Mouse (Mus musculus): ENCODE data around the gene Mrpl18.
"Not testable (repeated sequence)": the region's sequence is repeated elsewhere in the genome, so short reads cannot be mapped to it uniquely, and the experiment has no call there.

The Mrpl18 gene

DNA sequence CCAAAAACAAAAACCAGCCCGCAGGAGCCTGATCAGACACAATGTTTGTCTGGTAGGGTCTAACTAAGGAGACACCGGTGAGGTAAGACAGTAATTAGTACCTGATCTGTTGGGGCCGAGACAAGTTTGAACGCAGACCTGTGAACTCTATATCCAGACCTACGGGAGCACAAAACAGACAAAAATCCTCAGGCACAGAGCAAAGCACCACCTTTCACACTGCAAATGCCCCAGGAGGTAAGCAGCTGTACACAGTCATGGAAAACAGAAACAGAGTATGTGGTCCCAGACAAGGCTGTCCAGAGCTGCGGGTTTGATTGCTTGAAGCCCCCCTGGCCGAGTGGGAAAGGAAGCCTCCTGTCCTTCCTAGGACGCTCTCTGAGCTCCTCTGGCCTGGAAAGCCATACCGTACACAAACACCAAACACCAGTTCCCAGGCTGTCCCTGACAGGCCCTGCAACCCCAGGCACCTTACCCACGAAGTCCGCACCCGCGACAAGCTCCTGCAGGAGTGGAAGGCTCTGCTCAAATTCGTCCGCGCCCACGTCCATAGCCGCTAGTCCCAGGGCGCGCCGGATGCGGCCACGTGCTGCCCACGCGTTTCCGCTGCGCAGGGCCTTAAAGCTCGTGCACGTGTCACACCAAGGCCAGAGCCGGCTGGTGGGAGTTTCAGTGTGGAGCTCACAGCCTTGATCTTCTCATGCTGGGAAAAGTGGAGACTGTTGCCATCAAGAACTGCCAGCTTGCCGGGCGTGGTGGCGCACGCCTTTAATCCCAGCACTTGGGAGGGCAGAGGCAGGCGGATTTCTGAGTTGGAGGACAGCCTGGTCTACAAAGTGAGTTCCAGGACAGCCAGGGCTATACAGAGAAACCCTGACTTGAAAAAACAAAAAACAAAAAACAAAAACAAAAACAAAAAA lies 6.5 kb downstream of the Mrpl18 start, which contains the start of gene Pnldc1:
Gene Pnldc1, minus strand, starts transcription at position 870 of the 920 bp plus-strand sequence.
- peak; percentile 84 for DNase-seq

DNA sequence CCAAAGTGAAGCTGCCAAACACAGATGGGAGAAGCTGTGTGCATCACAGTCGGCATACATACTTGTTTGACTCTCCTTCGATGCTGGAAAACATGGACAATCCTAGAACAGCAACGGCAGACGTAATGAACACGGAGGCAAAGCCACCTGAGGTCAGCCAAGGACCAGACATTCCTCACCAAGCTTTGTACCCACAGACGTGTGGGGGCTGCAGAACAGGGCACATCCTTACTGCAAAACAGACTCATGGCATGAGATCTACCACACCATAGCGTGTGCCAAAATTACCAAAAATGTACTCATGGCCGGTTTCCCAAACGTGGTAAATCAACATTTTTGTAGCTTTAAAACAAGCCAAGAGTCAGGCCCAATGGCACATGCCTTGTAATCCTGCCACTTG lies 9.7 kb downstream of the Mrpl18 start:
- peak; percentile 83 for DNase-seq

DNA sequence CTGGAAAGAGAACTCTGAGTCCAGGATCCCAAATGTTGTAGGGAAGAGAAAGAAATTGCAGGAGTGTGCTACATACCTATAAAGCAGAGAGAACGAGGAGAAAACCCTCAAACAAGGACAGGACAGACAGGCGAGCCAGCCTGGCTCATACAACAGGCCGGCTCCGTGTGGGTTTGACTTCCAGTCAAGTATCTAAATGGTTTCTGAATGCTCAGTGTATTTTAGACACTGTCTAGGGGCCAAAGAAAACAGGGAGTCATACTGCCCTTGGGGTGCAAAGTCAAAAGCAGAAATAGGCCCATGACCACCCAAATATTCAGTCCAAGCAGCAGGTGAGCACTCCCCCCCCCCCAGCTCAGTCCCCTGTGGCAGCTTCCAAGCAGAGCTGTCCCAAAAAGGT lies 10.3 kb downstream of the Mrpl18 start:
- peak; percentile 70 for DNase-seq

DNA sequence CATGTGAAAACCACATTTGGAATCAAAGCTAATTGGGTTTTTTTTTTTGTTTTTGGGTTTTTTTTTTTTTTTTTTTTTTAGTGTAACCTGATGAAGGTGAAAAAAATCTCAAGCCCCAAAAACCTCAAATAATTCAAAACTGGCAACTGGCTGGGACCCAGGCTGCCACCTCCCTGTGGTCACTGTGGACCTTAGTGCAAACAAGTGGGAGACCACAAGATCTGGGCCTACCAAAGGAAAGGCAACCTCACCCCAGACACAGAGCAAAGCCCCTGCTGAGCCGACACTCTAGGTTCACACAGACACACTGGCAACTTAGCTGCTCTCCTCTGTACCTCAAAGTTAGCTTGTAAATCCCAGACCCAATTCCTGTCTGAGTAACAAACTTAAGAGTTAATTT lies 11.8 kb downstream of the Mrpl18 start:
- no peak for DNase-seq

DNA sequence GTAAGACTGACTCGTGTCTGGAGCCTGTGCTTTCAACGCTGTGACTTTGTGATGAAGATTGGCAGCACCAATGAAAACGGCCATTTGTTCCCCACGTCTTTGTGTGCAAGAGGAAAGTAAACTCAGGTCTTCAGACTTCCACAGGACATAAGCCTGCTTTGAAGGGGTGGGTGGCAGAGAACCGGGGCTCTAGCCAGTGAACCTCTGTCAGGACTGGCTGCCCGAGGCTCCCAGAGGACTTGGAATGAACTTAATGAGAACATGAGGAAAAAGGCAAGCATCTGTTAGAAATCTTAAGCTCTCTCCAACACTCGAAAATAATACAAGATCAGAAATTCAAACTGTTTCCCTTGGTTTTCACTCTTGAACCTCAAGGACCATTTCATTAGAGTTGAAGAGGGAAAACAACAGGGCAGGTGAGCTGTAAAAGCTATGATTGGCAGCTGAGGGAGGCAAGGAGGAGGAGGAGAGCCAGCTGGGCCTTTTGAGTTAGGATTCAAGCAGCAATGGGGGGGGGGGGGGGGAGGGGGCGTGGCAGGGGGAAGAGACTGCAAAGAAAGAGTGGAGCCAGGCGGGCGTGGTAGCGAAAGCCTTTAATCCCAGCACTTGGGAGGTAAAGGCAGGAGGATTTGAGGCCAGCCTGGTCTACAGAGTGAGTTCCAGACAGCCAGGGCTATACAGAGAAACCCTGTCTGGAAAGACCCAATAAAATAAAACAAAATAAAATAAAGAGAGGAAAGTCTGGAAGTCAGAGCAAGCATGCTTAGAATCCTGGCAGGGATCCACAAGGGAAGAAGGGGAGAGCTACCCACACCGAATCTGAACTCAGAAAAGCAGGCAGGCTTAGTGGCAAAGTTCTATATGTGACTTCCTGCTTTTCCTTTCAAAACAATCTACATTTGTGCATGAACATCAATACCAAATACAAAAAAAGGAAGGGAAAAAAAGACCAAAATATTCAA lies 12.5 kb downstream of the Mrpl18 start:
- DNase-seq = no peak

DNA sequence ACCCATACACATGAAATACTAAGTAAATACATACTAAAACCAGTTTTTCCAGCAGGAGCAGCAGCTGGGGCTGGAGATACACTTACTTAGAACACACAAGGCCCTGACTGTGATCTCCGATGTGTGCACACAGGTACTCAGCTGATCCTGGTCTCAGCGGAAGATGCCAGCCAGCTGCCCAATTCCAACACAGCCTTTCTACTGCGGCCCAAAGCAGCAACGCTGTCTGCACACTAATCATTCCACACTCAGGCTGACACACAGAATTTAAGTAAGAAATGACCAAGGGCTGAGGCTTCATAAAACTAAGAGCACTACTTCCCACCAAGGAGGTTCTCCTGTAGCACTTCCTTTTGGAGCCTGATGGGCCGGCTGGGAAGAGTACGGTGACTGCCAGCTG lies 13.9 kb downstream of the Mrpl18 start:
- DNase-seq = peak; percentile 80

DNA sequence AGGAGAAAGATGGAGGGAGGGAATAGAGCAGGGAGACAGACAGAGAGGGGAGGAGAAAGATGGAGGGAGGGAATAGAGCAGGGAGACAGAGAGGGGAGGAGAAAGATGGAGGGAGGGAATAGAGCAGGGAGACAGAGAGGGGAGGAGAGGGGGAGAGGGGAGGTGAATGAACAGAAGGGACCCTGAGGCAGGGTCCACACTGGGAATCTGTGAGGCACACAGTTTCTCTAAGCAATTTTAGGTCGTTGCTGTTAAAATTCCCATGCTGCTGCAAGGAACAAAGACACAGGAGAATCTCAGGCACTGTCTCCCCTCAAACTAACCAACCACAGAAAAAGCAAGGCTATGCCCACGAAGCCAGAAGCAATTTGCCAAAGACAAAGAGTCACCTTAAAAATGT lies 17.5 kb downstream of the Mrpl18 start:
- DNase-seq = not testable (repeated sequence)

DNA sequence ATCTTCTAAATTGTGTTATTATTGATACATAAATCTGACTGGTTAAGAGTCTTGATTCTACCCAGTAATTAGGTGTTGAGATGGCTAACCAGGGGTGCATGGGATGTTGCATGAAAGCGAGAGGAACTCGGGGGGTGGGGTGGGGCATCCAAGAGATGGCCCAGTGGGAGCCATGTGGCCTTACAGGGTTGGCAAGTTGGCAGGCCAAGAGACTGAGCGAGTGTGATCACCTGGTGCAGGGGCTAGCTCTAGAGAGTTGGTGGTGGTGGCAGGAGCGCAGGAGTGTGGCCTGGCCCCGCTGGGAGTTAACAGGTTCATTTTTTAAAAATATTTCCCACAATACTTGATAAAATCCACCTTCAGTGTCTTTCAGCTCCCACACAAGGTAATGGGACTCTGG lies 18.5 kb downstream of the Mrpl18 start:
- DNase-seq = peak; percentile 80

DNA sequence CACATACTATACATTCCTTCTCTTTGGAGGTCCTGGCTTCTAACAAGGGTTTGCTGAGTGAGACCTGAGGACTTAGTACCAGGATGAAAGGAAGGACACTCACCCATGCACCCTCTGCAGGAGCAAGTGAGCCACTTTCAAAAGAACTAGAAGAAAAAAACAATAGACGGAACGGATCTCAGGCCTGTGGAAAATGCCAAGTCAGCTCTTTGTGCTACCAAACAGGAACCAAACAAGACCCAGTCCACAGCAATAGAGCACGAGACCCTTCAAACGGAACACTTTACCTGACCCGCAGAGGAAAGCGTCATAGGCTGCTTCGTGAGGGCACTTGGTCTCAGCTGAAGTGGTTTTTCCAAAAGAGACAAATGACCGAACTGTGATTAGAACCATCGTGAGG lies 24.1 kb downstream of the Mrpl18 start:
- DNase-seq = no peak

DNA sequence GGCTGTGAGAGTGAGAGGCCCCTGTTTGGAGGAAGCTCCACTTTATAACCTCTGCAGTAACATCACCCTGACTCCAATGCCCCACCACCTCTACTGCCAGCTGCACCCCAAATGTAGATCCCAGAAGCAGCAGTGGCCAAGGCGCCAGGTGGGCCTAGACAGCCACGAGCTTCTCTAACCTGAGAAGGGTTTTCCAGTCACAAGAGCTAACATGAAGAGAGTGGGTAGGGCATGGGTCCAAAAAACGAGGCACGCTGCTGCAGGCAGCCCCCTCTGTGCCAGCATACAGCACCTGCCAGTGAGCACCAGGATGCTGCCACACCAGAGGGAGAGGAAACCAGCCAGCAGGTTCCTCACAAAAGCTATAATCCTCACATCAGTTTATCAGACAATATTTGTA lies 25.1 kb downstream of the Mrpl18 start:
- DNase-seq = peak; percentile 76

DNA sequence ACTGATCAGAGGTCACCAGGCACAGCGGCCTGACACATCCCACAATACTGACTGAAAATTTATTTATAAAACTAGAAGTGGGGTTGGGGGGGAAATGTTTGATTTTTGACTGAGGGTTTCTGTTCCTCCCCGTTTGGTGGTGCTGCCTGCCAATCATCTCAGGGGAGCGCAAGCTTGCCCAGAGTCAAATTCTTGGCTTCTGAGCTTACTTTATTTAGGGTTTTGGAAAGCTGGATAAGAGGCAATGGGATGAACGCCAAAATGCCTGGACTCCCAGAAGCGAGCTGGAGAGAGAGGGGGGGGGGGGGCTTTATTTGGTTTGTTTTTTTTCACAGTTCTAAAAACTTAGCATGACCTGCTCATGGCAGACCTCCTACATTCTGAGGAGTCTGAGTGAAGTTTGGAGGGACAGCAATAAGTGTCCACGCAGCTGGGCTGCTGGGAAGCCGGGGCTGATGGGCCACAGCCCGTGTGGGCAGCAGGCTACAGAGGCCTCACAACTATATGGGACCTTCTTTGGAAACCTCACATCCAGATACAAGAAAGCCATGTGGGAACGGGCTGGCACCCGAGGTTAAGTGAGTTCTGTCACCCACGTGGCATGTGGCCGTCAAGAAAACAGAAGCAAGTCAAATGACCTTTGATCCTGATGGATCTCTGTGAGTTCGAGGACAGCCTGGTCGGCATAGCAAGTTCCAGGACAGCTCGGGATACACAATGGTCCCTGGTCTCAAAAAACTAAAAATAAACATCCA lies 28.9 kb downstream of the Mrpl18 start:
- DNase-seq = peak; percentile 93

DNA sequence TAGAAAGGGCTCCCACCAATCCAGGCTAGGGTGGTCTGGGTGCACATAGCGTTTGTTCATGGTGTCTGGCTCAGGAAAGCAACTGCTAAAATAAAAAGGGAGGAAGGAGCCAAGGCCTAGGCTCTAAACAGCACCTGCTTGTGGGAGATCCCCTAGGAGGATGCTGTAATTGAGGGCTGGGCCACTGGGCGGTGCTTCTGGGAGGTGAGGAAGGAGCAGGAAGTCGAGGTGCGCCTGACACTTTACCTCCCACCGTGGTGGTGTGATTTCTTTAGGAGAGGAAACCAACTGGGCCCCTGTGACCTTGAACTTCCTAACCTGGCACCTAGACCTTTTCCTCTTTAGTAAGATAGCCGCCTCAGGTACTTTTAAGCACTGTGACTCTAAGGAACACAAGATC lies 29.5 kb downstream of the Mrpl18 start:
- DNase-seq = no peak

DNA sequence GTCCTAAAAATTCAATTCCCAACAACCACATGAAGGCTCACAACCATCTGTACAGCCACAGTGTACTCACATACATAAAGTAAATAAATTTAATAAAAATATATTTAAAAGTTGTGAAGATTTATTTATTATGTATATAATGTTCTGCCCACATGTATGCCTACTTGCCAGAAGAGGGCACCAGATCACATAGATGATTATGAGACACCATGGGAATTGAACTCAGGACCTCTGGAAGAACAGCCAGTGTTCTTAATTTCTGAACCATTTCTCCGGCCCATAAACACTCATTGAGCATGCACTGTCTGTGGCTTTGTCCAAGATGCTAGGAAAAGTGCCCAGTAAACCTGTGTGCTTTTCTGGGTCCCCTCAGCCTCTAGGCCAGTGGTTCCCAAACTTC lies 34.9 kb downstream of the Mrpl18 start:
- DNase-seq = no peak

DNA sequence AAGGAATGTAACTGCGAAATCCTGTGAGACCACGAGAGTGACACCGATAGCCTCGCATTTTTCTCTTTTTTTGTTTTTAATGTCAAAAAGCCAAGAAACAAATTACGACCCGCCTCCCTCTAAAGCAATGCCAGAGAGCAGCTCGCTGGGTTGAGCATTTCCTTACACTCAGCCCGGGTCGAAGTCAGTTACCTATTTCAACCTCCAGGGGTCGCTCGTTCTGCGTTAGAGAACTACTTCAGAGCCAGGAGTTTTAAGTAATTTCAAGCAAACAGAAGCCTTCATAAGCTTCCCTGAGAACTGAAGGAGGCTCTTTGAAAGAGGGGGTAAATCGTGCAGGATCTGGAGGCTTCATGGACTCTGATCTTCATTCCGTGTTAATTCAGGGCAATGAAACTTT lies 36.0 kb downstream of the Mrpl18 start:
- peak; percentile 96 for DNase-seq

DNA sequence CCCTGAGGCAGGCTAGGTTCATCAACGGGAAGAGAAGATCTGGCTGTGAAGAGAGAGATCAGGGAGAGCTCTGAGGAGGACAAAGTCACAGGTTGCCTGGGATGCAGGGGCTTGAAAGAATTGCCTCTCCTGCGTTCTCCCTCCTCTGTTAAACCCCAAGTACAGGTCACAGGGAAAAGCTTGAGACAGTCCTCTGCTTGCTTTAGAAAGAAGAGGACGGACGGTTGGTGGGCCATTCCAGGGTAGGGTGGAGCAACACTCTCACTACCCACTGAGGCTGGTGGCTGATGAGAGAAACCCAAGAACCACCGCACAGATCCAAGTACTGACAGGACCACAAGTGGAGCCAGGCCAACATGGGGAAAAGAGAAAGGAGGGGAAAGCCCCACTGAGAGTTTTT lies 40.4 kb downstream of the Mrpl18 start, which contains the start of gene Mrgprh:
Gene Mrgprh, plus strand, starts transcription at position 301 of the 400 bp plus-strand sequence.
- DNase-seq = no peak

DNA sequence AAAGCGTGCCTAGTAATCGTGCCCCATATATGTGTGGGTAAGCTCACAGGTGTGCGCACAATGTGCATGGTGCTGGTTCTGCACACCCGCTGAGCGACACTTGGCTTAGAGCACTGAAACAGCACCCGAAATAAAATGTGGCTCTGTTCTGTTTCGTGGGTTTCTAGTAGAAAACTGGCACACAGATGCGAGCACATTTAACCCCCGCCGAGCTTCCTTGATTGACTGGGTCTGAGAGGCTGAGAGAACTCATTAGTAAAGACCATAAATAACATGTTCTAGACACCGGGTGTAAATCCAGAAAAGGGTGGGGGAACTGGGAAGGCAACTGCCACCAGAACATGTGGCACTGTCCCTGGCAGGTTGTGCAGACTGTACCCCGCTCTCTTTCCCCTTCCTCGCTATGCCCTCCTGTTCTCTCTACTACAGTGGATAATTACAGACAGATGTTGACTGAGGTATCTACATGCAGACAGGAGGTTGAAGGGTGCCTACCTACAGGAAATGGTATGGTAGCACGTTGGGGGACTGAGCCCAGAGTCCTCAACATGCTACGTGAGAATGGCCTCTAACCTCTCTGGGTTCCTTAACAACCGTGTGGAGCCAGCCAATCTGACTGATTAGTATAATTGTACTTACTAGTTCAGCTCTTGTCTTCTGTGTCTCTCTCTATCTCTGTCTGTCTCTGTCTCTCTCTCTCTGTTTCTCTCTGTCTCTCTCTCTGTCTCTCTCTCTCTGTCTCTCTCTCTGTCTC lies 43.7 kb downstream of the Mrpl18 start:
- DNase-seq = no peak

DNA sequence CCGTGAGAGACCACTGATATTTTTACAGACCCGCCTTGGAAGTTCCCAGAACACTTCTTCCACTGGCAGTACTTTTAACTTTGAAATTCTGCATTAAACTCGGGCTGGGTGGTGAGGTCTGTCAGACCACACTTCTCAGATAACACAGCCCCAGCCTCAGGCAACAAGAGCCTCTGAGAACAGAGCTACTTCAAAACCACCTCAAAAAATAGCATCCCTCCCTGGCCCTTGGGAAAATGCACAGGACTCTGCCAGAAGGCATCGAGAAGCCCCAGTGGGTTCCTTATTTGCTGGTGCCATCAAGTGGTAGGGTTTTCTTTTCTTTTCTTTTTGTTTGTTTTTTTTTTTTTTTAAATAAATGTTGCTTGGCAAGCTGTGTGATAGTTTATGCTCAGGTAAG lies 47.5 kb downstream of the Mrpl18 start:
- DNase-seq = no peak

DNA sequence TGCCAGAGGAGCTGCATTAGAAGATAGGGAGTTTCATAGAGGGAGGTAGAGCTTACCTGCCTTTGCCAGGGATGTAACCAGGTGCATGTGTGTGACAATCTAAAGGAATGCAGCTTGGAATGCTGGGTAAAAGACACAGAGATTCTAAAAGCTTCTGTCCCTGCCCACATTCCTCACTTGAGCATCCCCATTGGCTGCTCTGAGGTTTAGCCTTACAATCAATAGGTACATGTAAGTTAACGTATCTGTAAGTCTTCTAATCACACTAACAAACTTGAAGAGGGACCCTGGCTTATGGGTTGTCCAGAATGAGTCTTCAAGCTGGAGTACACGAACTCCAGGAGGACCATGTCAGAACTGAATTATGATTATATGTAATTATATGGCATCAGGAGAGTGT lies 48.1 kb downstream of the Mrpl18 start, which contains the start of gene Mas1:
Gene Mas1, minus strand, starts transcription at position 101 of the 400 bp plus-strand sequence.
- no peak for DNase-seq

DNA sequence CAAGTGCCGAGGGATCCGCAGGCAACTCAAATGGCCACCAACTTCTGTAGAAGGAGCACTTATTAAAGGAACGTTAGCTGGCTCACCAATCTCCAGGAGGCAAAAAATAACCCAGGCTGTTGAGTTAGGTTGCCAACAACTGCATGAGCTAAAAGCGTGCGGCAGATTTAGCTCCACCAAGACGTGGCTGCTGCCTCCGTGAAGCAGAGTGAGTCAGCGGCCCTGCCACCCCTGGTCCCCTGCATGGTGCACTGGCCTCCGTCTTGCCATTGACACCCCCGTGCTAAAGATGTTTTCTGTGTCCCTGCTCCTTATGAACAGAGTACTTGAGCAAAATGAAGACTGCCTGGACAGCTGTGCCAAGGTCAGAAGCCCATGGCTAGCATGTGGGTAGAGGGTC lies 49.3 kb downstream of the Mrpl18 start:
- peak; percentile 94 for DNase-seq

DNA sequence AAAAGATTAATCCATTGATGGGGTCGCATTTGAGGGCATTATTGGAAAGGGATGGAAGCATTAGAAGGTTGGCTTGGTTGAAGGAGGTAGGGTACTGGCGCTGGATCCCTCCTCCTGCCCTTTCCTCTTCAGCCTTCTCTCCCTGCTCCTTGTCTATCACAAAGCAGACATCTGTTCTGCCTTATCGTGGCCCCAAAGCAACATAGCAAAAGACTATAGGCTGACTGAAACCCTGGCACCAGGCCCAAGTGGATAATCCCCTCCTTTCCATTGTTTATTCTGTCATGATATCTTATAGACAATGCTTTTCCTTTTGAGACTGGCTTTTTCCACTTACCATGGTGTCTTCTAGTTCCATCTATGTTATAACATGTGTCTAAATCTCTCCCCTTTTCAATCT lies 50.7 kb downstream of the Mrpl18 start:
- no peak for DNase-seq

DNA sequence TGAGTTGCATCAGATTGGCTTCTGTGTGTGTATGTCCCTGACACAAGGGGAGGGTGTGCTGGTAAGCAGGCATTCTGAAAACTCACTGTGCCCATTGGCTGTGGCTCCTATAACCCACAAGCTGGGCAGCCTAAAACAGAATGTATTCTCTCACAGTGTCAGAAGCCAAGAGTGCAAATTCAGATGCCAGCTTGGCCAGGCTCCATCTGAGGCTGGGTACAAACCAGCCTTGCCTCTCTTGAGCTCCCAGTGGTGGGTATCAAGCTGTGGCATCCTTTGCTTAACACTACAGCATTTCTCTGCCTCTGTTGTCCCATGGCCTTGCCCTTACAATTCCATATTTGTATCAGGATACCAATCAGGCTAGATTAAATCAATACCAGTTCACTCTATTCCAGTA lies 52.0 kb downstream of the Mrpl18 start:
- no peak for DNase-seq
